Mouse (Mus musculus): ENCODE data around the gene Fam187a.

The Fam187a gene

DNA sequence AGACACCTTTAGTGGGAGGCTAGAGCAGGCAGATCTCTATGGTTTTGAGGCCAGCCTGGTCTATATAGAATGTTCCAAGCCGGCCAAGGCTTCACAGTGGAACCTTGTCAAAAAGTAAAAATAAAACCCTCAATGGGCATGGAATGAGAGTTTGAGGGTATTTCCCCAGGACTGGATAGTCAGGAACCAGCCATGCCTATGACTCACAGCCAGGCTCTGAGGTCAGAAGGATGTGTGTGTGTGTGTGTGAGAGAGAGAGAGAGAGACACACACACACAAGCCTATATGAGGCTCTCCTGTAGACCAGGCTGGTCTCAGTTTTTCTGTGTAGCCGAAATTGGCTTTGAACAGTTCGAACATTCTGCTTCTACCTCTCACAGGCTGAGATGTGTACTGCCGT lies 9.7 kb downstream of the Fam187a start:
- DNase-seq (ENCODE audit: low spot score): no peak

DNA sequence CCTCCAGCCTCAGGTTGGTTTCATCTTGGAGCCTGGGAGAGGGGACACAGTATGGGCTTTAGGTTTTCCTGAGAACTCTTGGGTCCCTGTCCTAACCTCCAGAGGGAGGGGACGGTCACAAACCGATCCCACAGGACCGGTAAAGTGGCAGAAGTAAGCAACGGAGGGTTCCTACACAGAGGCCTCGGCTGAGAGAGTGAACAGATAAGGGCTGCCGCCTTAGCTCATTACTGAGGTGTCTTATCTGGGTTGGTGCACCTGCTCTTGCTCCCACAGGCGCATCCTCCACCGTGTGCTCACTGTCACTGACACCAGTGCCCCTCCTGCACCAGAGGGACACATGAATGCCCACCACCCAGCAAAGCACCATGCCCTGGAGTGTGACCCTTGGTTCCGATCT lies 10.8 kb downstream of the Fam187a start:
- DNase-seq (ENCODE audit: low spot score): no peak

DNA sequence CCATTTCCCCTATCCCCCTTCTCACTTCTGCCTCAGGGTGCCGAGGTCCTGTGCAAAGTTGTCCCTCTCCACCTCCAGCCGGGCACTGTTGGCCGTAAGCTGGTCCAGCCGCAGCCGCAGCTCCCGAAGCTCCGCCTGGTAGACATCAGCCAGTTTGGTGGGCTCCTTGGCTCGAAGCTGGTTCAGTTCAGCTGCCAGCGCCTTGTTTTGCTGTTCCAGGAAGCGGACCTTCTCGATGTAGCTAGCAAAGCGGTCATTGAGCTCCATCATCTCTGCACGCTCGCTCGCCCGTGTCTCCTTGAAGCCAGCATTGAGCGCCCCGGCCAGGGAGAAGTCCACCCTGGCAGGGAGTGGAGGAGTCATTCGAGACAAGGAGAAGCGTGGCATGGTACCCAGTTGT lies 11.7 kb downstream of the Fam187a start:
- DNase-seq (ENCODE audit: low spot score): no peak

DNA sequence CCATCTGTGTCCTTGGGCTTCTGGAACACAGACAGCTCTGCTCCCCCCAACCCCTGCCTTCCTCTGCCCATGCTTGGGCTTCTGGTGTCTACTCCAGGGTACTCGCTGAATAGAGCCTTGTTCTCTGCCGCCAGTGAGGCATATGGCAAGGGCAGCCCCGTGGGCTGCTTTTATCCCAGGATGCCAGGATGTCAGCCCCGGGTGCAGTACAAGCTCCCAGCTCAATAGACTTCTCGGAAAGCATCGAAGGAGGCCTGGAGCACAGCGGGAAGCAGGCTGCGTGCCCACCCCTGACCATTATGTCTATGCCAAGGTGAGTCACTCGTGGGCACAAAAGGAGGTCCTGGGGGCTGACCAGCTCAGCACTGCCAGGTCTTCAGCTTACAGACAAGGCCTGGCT lies 13.4 kb downstream of the Fam187a start:
- DNase-seq (ENCODE audit: low spot score): no peak

DNA sequence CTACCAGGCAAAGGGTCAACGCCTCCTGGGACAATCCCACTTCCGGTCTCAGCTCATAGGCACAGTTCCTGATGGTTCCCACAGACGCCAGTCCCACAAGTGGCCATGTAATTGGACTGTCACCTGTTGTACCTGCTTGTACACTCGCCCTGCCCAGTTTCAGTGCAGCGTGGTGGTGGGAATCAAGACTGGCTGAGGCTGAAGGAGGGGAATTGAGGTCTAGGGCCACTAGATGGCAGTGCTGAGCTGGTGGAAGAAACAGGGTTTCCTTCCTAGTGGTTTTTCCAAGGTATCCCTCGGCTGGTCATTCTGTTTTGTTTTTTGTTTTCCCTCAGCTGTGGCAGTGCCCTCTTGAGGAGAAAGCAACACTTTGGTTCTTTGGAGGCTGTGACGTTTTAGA lies 15.8 kb downstream of the Fam187a start, which contains the start of gene Gfap:
Gfap (minus strand) TSS at position 150 of the 400 bp plus-strand sequence.
- DNase-seq (ENCODE audit: low spot score): peak; percentile 24

DNA sequence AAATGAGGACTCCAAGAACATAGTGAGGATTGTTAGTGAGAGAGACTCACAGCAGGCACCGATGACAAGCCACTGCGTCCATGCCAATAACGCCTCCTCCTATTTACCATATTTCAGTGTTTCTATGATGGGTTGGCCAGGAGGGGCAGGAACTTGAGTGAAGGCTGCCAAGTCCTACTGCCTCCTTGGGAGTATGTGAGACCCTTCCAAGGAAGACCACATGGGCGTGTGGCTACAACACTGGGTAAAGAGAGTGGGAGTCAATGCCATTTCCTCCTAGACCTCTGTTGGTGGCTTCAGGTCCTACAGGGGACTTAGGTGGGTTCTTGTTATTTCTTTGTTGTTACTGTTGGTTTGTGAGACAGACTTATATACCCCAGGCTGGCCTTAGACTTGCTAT lies 16.2 kb downstream of the Fam187a start:
- no peak for DNase-seq (ENCODE audit: low spot score)

DNA sequence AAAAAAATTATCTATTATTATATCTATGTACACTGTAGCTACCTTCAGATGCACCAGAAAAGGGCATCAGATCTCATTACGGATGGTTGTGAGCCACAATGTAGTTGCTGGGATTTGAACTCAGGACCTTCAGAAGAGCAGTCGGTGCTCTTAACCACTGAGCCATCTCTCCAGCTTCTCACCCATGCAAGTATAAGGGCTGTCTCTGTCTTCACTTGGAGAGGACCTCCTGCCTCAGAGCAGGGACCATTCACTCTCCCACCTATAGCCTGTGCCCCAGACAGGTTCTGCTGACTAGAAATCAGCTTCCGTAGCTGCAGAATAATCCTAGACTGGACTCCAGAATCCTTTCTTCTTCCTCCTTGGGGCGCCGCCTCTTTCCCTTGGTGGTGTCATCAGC lies 17.1 kb downstream of the Fam187a start:
- no peak for DNase-seq (ENCODE audit: low spot score)

DNA sequence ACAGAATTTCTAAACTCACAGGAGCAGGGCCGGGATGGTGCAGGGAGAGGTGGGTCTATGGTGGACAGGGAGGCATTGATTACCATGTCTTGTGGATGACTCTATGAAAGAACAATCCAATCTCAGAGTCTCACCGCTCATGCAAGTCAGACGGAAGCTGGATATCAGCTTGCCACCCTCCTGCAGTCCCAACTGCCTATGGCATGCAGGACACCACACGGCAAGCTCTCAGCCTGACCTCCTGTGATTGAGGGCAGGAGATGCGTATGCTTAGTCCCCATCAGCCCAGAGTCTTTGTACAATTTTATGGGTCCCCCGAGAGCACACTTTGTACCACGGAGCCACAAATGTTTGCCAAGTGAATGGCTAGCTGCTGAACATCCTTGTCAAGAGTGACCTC lies 18.7 kb downstream of the Fam187a start:
- DNase-seq (ENCODE audit: low spot score): no peak

DNA sequence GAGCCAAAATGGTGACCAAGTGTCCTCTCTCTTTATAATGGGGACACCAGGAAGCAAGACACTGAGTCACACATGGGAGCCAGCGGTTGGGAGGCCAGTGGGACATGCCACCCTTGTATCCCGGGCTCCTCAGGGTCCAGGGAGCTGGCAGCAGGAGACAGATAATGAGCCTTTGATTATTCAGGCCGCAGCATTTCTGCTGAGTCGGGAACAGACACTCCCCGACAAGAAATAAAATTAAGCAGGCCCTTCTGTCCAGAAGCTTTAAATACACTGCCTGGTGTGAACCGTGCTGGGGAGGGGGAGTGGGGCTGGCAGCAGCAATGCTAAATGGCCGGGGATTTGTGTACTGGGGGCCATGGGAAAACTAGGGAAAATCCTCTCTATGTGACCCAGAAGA lies 26.4 kb downstream of the Fam187a start:
- DNase-seq (ENCODE audit: low spot score): no peak

DNA sequence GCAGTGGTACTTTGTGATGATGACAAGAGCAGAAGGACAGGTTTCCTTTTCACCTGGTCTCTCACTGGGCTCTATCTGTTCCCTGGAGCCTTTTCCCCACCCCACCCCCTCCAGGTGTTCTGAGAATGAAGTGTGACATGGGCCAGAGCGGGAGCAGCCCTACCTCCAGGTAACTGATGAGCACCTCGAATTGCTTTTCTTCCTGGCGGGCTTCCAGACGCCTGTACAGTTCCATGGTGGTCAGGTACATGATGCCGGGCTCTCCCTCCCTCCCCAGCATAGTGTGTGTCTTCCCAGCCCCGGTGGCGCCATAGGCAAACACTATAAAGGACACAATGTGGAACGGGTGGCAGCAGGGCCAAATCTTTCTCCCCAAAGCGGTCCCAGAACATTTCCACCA lies 30.4 kb downstream of the Fam187a start:
- DNase-seq (ENCODE audit: low spot score): no peak

DNA sequence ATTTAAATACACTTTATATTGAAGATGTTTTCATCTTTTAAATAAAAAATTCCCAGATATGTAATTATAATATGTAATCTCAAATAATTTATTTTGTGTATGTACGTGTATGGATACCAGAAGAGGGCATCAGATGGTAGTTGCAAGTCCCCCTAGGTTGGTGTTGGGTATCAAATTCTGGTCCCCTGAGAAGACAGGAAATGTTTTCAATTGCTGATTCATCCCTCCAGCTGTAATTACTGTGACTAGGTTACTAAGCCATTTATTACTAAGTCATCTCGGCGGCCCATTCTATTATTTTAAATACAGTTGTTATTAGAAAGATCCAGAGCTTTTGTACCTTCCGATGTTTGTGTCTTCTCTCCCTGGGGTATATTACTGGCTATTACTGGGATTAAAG lies 33.1 kb downstream of the Fam187a start:
- no peak for DNase-seq (ENCODE audit: low spot score)

DNA sequence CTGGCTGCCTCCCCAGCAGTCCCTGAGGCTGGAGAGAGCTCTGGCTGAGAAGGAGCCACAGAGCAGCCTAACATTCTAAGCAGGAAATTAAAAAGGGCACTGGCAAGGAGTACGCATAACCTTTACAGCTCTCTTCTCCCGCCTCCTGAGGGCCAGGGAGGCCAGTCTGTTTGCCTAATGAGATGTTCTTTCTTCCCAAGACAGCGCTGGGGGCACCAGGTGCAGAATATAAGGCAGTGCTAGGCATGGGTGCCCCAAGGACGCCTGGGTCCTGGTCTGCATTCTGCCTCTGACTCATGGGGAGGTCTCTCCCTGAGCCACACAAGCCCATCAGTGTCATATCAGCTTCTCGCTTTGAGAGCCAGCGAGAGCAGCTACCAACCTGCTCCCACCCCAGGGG lies 36.5 kb downstream of the Fam187a start:
- DNase-seq (ENCODE audit: low spot score): no peak

DNA sequence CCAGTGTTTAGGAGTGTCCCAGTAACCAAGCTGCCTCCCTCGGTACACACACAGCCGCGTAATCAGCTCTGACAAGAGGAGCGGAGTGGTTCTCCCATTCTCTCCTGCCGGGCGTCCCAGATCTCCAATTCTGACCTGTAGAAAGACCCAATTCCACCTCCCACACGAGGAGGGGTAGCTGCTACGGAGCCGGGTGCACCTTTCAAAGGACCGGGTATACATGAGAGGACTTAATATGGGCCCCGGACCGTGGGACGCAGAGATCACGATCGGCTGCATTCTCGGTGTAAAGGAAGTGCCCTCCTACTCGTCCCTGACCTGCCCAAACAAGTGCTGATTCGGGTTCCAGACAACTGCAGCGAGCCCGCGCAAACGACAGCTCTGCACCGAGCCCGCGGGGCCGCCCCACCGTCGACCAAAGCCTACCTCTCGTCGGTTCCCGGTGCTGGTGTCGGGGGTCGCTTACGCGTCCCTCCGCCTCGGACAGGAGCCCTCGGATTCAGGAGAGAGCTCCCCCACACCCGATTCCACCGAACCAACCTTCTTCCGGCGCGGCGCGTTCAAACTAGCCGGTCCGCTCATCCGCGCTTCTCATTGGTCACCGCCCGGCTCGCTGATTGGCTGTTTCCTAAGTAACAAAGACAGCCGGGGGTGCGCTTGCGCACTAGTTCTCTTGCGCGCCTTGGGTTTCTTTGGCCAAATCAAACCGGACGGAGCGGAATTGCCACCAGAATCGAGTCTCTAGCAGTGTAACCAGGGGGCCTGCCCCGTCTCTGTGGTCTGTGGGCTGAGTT lies 39.8 kb downstream of the Fam187a start, which contains the start of gene Kif18b:
Kif18b (minus strand) TSS at position 568 of the 794 bp plus-strand sequence.
- DNase-seq (ENCODE audit: low spot score): peak; percentile 88

DNA sequence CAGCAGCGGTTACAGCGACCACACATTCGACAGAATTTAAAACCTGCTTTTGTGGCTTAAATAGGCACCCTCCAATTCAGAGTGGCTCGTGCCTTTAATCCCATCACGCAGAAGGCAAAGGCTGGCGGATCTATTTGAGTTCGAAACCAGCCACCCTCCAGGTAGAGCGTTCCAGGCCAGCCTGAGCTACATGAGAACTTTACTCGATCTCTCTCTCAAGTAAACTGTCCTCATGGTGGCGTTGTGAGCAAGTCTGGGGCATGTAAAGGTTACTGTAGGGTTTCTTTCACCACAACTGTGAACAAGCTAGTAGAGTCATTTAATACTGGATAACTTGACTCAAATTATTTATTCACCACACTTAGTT lies 40.4 kb downstream of the Fam187a start:
- DNase-seq (ENCODE audit: low spot score): peak; percentile 71

DNA sequence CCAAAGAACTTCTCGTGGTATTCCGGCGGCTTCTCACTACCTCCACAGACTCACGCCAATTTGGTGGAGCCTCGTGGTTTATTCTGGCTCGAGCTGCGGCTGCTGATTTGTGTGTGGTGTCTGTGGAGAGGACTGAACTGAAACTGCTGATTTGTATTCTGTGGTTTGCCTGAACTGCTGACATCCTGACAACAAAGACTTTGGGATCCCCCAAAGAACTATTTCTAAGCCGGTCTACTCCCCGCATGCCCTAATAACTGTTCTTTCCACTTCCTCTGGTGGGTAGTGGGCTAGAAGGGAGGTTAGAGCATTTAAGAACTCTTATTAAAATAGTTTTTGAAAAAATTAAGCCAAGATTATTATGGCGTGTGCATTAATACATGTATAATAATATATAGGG lies 45.7 kb downstream of the Fam187a start:
- no peak for DNase-seq (ENCODE audit: low spot score)

DNA sequence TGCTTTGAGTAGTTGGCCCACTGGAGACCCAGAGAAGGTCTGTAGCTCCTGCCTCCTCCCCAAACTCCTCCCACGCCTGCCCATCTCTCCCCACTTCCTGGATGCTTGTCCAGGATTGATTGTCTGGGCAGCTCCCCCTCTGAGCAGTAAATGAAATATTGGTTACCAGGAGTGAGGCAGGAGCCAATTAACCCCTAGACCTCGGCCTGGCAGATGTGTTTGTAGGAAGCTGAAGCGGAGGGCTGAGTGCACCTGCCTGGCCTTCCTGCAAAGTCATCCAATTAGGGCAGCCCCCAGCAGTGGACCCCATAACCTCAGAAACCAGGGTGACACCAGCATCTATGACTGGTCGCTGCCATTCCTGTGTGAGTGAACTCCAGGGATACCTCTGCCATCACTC lies 51.3 kb downstream of the Fam187a start:
- DNase-seq (ENCODE audit: low spot score): no peak
